Mouse (Mus musculus) embryonic stem cell, embryonic (primary cell): Measurements from ENCODE around the gene Cacnb1.

Source experiments
- CTCF ChIA-PET, 4 experiments: fragments of 300-600 bp in 2 of 4; fragments of 350-600 bp in 2 of 4; sonication (Branson Sonifier 250); formaldehyde crosslinking; loops; one replicate each; lab custom pipeline; 2022; ENCODE audit warnings: inconsistent platforms in 2 of 4; lab: Charles Lee
- POLR2A ChIA-PET, 4 experiments: fragments of 300-600 bp in 2 of 4; fragments of 350-600 bp in 2 of 4; sonication (Branson Sonifier 250); formaldehyde crosslinking; loops; one replicate each; lab custom pipeline; 2022; ENCODE audit warnings: antibody characterized with exemption in 4 of 4, inconsistent platforms in 1 of 4; lab: Charles Lee

Cacnb1 gene

DNA sequence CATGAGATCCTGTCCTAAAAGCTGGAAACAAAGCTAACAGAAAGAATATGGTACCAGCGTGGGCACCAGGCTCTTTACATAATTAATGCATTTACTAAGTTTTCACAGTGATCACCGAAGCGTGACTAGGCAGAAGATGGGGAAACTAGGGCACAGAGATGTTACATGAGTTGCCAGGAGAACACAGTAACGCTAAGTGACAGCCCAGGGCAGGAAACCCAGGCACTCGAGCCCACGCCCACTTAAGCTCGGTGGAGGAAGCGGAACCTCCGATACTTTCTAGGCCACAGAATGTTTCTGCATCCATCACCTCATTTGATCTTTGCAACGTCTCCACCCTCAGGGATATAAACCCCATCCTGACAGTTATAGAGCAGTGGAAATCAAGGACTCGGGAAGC is 14.7 kb downstream of the Cacnb1 start:
- CTCF ChIA-PET, result interaction anchor here (0.9 to 2.1 kb wide), 5 partner anchors 11 to 108 kb away, joined by 3 to 5 read pairs (median 3); no protein-coding TSS in a partner anchor
- POLR2A ChIA-PET, result interaction anchor here in 2 of 4 experiments (1.0 to 7.0 kb wide), 8 partner anchors 11 to 194 kb away, joined by 3 to 31 read pairs (median 6); partner anchors contain the start of gene Rpl19 (in 1 of the 2)

DNA sequence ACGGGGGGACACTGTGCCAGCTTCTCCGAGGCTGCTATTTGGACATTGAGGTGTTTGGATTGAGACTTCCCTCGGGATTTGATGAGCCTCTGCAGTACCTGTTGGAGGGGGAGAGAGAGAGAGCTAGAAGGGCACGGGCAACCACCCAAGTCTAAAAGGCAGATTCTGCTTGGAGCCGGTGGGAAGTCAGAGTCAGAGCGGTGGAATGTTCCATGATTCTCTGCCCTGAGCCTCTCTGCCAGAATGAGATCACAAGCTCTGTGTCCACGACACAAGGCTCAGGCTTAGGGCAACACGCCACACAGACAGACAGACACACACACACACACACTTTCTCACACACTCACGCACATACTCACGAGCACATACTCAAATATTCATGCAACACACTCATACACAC is 17.1 kb downstream of the Cacnb1 start:
- CTCF ChIA-PET, result interaction anchor here (0.5 to 5.1 kb wide), 9 partner anchors 11 to 81 kb away, joined by 3 to 40 read pairs (median 3); partner anchors contain the start of genes Arl5c (in 1 of the 4), Cacnb1 (in 1 of the 4) and Stac2 (in 1 of the 4)
- POLR2A ChIA-PET, result interaction anchor here (0.6 to 7.0 kb wide), 30 partner anchors 9 to 1747 kb away, joined by 3 to 64 read pairs (median 4); partner anchors contain the start of genes Rpl19 (in 3 of the 4), Cacnb1 (in 2 of the 4), Fbxo47 (in 2 of the 4) and Rpl23 (in 2 of the 4)

GRCm38 (mm10) chr11:98005076-98005475 is 17.8 kb downstream of the Cacnb1 start:
- ChIA-PET CTCF (interaction anchor here (0.5 to 5.1 kb wide), 18 partner anchors 10 to 824 kb away, joined by 3 to 40 read pairs (median 3); partner anchors contain the start of genes Arl5c (in 1 of the 4), Lasp1 (in 1 of the 4) and Stac2 (in 1 of the 4)), POLR2A (interaction anchor here (0.5 to 7.0 kb wide), 51 partner anchors 8 to 1746 kb away, joined by 3 to 64 read pairs (median 4); partner anchors contain the start of genes Fbxo47 (in 3 of the 4), Rpl19 (in 3 of the 4), Rpl23 (in 3 of the 4) and Arl5c (in 1 of the 4))

DNA sequence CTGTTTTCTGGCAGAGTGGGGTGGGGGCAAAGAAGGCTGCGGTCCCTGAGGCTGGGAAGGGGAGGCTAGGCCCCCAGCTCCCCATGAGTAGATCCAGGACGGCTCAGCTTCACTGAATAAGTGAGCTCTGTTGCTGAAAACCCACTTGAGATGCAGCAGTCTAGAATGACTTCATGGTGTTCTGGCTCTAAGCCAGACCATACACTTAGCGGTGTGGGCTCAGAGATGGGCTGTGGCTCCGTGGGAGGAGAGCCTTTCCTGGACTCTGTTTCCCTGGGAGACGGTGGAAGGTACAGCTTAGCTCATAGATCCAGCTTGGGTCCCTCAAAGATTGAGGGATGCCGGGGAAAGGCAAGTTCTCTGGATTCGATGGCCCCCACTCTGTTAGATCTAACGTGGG is 18.7 kb downstream of the Cacnb1 start:
- POLR2A ChIA-PET, result interaction anchor here in 3 of 4 experiments (0.5 to 7.0 kb wide), 51 partner anchors 9 to 918 kb away, joined by 3 to 64 read pairs (median 5); partner anchors contain the start of genes Fbxo47 (in 3 of the 3), Rpl19 (in 3 of the 3), Rpl23 (in 3 of the 3) and Arl5c (in 2 of the 3)
- CTCF ChIA-PET, result interaction anchor here (0.5 to 5.1 kb wide), 24 partner anchors 8 to 359 kb away, joined by 3 to 40 read pairs (median 3); partner anchors contain the start of gene Arl5c (in 2 of the 4)

DNA sequence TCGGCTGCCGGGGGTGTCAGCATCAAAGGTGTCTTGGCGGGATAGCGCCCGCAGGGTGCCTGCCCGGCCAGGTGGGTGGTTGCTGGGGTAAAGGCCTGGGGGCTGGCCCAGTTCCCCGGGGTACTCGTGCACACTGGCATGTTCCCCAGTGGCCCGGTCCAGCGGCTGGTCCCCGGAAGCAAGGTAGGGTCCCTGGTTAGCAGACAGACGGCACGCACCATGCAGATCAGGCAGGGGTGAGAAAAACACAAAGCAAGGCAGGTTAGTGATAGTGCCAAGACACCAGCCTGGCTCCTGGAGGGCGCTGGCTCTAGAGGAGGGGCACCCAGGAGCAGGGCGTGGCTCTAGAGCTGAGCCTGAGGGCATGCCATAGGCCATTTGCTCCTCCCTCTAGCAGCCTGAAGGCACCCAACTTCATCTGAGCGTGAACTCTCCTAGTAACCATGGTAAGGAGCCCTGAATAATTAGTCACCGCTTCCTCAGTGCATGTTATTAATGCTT is 19.6 kb downstream of the Cacnb1 start:
- POLR2A ChIA-PET, result interaction anchor here (0.6 to 7.0 kb wide), 53 partner anchors 8 to 300 kb away, joined by 3 to 64 read pairs (median 5); partner anchors contain the start of genes Rpl19 (in 3 of the 4), Arl5c (in 2 of the 4), Cacnb1 (in 2 of the 4) and Fbxo47 (in 2 of the 4)
- CTCF ChIA-PET, result interaction anchor here (0.7 to 5.1 kb wide), 57 partner anchors 8 to 670 kb away, joined by 3 to 40 read pairs (median 4); partner anchors contain the start of genes 1700001P01Rik (in 1 of the 4), Arl5c (in 1 of the 4), Cacnb1 (in 1 of the 4) and Fbxl20 (in 1 of the 4)

GRCm38 (mm10) chr11:98002627-98003026 is 20.2 kb downstream of the Cacnb1 start:
- POLR2A ChIA-PET, result interaction anchor here (0.6 to 7.0 kb wide), 48 partner anchors 9 to 389 kb away, joined by 3 to 64 read pairs (median 4); partner anchors contain the start of genes Rpl19 (in 3 of the 4), Cacnb1 (in 2 of the 4), Fbxo47 (in 2 of the 4) and Cdk12 (in 1 of the 4)
- CTCF ChIA-PET, result interaction anchor here (0.5 to 5.1 kb wide), 85 partner anchors 8 to 670 kb away, joined by 3 to 40 read pairs (median 4); partner anchors contain the start of genes Plxdc1 (in 3 of the 4), Fbxo47 (in 2 of the 4), 1700001P01Rik (in 1 of the 4) and Cacnb1 (in 1 of the 4)

GRCm38 (mm10) chr11:98001986-98002385 is 20.8 kb downstream of the Cacnb1 start:
- CTCF ChIA-PET, result interaction anchor here (0.5 to 5.1 kb wide), 83 partner anchors 8 to 1094 kb away, joined by 3 to 40 read pairs (median 4); partner anchors contain the start of genes Plxdc1 (in 3 of the 4), Fbxo47 (in 2 of the 4), Cacnb1 (in 1 of the 4) and Fbxl20 (in 1 of the 4)
- POLR2A ChIA-PET, result interaction anchor here (0.6 to 7.0 kb wide), 38 partner anchors 8 to 372 kb away, joined by 3 to 64 read pairs (median 4); partner anchors contain the start of genes Rpl19 (in 3 of the 4), Cacnb1 (in 2 of the 4), Cdk12 (in 1 of the 4) and Epop (in 1 of the 4)

DNA sequence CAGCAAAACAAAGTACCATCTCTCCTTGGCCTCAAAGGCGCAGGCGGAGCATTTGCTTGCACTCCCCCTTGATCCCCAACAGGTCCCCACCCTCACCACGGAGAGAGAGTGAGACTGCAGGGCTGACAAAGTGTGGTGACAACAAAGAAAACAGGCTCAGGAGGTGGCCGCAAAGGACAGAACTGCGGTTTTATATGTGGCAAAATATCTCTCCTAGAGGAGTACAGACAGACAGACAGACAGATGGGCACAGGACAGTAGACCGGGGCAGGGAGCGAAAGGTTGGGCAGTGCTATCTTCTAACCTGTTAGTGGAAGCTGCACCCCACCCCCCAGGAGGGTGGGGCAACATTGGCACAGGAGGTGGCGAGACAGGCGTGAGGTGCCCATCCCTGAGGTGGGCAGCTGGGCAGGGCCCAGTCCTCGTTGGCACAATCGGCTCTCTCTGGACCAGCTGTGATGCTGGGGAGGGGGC is 21.4 kb downstream of the Cacnb1 start:
- POLR2A ChIA-PET, result interaction anchor here in 3 of 4 experiments (0.6 to 4.1 kb wide), 9 partner anchors 10 to 149 kb away, joined by 3 to 21 read pairs (median 4); partner anchors contain the start of genes Fbxo47 (in 2 of the 3), Plxdc1 (in 1 of the 3) and Rpl19 (in 1 of the 3)
- CTCF ChIA-PET, result interaction anchor here in 3 of 4 experiments (0.5 to 2.4 kb wide), 12 partner anchors 10 to 1095 kb away, joined by 3 to 36 read pairs (median 3); no protein-coding TSS in a partner anchor

GRCm38 (mm10) chr11:98000378-98001140 is 22.3 kb downstream of the Cacnb1 start:
- POLR2A ChIA-PET, result interaction anchor here (0.5 to 4.1 kb wide), 14 partner anchors 11 to 284 kb away, joined by 3 to 21 read pairs (median 4); partner anchors contain the start of genes Rpl19 (in 4 of the 4), Fbxo47 (in 1 of the 4), Plxdc1 (in 1 of the 4) and Rpl23 (in 1 of the 4)
- CTCF ChIA-PET, result interaction anchor here in 1 of 4 experiments (0.5 kb wide), 1 partner anchor 64 kb away, joined by 3 read pairs; no protein-coding TSS in a partner anchor

DNA sequence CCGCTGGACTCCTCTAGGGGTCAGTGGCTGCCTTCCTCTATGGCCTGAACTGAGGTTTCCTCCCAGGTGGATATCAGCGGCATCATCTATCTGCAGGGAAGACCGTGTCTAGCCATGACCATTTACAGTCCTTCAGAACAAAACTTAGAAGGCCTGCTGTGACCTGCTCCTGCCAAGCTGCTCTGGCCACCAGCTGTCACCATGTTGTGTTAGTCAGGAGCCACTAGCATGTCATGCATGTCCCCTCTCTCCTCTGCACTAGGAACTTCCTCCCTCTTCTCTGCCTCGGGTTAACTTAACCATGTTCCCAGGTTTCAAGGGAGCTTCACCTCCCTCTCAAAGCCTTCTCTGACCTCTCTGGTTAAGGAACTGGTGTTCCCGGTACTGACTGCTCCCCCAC is 23.1 kb downstream of the Cacnb1 start:
- ChIA-PET POLR2A (interaction anchor here in 3 of 4 experiments (0.9 to 1.8 kb wide), 5 partner anchors 21 to 218 kb away, joined by 3 to 6 read pairs (median 4); partner anchors contain the start of genes Rpl19 (in 3 of the 3) and Rpl23 (in 1 of the 3)), CTCF (interaction anchor here in 1 of 4 experiments (1.7 kb wide), 1 partner anchor 13 kb away, joined by 5 read pairs; no protein-coding TSS in a partner anchor)

DNA sequence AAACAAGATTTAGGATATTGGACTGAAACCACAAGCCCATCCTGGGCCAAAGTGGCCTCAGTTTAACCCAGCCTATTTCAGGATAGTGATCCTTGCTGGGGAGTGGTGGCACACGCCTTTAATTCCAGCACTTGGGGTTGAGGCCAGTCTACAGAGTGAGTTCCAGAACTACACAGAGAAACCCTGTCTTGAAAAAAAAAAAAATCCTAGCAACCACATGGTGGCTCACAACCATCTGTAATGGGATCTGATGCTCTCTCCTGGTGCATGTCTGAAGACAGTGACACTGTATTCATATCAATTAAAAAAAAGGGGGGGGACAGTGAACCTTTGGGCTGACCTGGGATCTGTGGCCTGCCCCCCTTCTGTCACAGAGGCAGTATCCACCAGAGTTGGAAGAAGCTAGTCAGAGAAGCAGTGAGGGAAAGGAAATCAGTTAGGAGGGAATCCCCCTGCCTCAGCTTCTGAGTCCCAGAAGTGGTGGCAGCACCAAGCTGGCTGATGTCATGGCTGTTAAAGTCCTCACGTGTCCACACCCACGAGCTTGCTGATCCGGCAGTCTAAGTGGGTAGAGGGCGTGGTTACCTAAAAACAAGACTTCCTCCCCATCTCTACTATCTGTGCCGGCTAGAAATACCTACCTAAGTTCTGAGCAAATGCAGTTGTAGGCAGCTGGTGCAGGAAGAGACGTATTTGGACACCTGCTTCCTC is 23.8 kb downstream of the Cacnb1 start:
- ChIA-PET POLR2A (interaction anchor here in 3 of 4 experiments (0.5 to 1.8 kb wide), 8 partner anchors 19 to 217 kb away, joined by 3 to 6 read pairs (median 4); partner anchors contain the start of genes Rpl19 (in 2 of the 3) and Rpl23 (in 1 of the 3)), CTCF (interaction anchor here in 2 of 4 experiments (0.7 to 1.7 kb wide), 3 partner anchors 14 to 20 kb away, joined by 3 to 5 read pairs (median 3); no protein-coding TSS in a partner anchor)

- POLR2A ChIA-PET, result interaction anchor here in 1 of 4 experiments (1.5 kb wide), 1 partner anchor 60 kb away, joined by 3 read pairs; no protein-coding TSS in a partner anchor
Observed at GRCm38 (mm10) chr11:97998074-97998793, 24.6 kb downstream of the Cacnb1 start.

GRCm38 (mm10) chr11:97997387-97997960 is 25.4 kb downstream of the Cacnb1 start:
- POLR2A ChIA-PET, result interaction anchor here in 2 of 4 experiments (1.0 to 1.5 kb wide), 2 partner anchors 61 to 105 kb away, joined by 3 to 4 read pairs; no protein-coding TSS in a partner anchor
- CTCF ChIA-PET, result interaction anchor here in 1 of 4 experiments (1.1 kb wide), 1 partner anchor 60 kb away, joined by 3 read pairs; no protein-coding TSS in a partner anchor

More at GRCm38 (mm10) chr11:97998074-97998793, 24.6 kb downstream of the Cacnb1 start:
- CTCF ChIA-PET, result interaction anchor here in 1 of 4 experiments (1.1 to 1.7 kb wide), 2 partner anchors 15 to 61 kb away, joined by 3 to 5 read pairs; no protein-coding TSS in a partner anchor

DNA sequence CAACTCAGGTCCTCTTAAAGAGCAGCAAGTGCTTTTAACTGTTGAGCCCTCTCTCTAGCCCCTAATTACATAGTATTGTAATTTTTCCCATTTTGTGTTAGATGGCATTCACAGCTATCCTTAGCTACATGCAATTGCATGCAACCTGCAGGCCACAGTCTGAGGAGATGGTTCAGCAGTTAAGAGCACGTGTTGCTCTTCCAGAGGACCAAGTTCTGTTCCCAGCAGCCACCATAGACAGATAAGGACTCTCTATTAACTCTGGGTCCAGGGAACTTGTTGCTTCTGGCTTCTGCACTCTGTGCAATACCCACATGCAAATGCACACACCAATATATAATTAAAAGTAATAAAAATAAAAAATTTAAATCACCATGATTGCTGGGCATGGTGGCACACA is 26.1 kb downstream of the Cacnb1 start:
- POLR2A ChIA-PET, result interaction anchor here in 3 of 4 experiments (0.7 to 2.7 kb wide), 6 partner anchors 8 to 299 kb away, joined by 3 to 19 read pairs (median 4); partner anchors contain the start of gene Plxdc1 (in 1 of the 3)
- CTCF ChIA-PET, result interaction anchor here in 3 of 4 experiments (0.6 to 1.4 kb wide), 6 partner anchors 8 to 346 kb away, joined by 3 to 6 read pairs (median 3); partner anchors contain the start of gene Fbxo47 (in 1 of the 3)
